Mouse (Mus musculus) A20 (cell line): Measurements from ENCODE around the gene Gm30302.
A peak's percentile ranks its signal among the peaks of the same experiment; 100 is the strongest.
"Not testable (repeated sequence)": the region's sequence is repeated elsewhere in the genome, so short reads cannot be mapped to it uniquely, and the experiment has no call there.

ENCODE experiments used
- DNase-seq: peaks from one replicate; pipeline ENCODE4 v3.0.0-alpha.2; 2011; ENCODE audit warnings: low read depth, low spot score

Gm30302 gene

DNA sequence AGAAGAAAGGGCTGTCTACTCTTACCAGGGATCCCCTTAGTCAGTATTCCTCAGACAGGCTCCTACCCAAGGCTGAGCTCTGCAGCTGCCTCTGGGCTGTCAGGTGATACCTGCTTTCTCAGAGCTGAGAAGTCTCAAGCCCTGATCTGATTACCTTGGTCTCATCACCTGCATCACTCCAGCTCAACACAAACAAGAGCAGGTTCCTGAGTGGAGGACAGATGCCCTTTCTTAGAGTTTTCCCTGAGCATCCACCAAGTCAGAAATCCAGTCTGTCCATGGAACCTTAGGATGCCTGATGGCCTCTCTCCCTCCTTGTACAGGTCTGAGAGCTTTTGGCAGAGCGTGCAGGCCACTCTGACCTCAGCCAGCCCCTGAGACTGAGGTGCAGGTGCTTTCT, at the start of gene Gm30302:
TSS of gene Gm30302 (minus strand) at position 101 of the 400 bp plus-strand sequence.
- no peak for DNase-seq

DNA sequence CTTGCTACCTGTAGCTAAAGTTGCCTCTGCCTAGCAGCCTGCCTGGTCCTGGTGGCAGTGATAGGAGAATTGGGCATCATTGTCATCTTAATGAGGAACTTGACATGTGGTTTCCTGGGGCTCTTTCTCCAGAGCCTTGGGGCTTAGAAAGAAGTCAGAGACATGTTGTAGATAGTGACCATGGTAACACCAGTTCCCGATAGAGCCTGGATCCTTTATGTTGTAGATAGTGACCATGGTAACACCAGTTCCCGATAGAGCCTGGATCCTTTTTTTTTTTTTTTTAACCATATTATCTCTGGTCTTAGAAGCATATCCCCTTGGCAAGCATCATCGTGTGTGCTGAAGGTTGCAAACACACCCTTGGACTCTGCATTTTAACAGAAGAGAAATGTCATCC, 48.0 kb upstream of the Gm30302 start:
- no peak for DNase-seq

DNA sequence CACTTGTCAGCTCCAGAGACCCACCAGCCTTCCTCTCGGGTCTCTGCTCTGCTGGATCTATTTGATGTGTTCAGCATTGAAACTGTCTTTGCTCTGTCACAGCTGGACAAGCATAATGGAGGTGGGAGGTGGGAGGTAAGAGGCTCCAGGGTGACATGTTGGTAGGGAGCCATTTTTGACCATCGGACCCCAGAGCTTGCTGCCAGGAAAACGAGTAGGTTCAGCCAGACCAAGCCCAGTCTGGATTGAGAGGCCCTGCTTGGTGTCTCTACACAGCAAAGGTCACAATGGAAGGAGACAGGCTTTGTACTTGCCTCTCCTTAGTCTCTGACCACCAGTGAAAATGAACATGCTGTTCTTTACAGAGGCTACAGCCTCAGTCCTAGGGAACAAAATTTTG, 47.3 kb upstream of the Gm30302 start:
- no peak for DNase-seq

DNA sequence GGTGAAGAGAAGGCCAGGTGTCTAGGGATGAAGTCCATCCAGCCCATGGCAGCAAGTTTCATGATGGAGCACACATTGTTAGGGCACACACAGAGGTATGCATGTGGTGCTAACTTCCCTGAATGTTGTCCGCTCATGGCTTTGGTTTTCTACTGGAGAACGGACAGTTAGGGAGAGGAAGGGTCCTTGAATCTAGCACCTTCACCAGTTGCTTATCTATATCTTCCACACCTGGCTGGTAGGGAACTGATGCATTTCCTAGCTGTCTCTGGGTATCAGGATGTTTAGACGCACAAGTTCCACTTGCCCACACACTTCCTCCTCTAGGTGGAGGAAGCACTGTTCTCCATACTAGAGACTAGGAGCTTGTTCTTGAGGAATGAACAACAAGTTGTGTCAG, 46.9 kb upstream of the Gm30302 start:
- no peak for DNase-seq

DNA sequence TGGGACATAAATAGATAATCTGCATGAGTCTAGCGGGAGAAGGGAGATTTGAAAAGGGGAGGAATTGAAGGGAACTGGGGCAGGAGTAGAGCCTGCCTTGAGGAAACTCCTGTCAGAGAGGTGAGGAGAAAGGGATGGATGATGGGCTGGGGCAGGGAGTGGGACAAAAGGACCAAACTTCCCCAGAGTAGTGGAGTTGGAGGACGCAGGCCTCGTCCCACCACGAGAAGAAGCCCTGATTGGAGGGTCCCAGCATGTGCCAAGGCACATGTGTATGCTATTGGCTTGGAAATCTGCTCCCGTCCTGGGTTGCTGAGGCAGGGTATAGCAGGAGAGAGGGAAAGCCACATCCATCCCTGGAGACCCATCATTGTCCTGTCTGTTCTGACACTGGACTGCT, 45.3 kb upstream of the Gm30302 start:
- DNase-seq = no peak

DNA sequence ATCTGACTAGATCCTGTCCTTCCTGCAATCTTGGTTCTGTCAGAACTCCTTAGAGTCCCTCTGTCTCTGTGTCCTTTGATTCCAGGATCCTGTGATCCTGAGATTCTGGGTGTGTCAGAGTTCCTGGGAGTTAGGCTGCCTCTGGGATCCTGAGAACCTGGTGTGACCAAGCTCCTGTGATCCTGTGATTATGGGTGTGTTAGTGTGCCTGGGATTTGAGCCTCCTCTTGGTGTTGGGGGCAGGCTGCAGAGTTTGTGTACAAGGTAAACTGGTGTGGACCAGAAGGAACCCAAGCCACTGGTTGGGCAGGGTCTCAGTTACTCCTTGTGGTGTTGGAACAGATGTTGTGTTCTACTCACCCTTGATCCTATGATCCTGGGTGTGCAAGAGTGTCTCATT, 42.4 kb upstream of the Gm30302 start:
- no peak for DNase-seq

DNA sequence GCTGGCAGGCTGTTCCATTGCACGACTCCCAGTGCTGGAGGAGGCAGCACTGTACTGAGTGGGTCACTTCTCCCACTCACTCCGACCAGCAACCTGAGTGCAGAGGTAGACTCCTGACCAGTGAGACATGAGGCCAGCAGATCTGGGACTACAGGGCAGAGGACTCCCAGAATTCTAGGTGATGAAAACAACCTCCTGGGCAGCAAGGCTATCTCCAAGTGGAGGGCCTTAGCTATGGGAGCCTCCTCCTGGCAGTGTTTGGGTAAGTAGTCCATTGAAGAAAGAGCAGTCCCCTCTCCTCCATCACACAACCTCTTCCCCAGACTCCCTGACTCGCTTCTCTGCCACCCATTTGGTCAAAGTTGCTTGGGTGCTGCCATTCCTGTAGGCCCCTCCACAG, 31.6 kb upstream of the Gm30302 start:
- no peak for DNase-seq

DNA sequence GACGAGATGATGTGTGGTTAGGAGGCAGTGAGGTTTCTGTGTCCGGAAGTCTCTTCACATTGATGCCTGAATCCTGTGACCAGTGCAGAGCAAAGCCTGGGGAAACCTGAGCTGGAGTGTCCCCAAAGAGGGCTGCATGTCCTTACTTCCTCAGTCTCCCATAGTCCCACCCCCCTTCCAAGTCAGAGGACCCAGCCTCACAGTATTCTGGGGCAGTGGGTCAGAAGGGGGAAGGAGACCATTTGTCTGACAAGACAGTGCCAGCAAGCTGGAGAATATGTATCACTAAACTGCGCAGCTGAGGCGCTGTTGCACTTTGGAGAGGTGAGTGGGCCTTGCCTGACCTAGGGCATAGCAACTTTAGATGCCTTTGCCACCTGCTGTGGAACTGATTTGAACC, 26.5 kb upstream of the Gm30302 start:
- DNase-seq = no peak

DNA sequence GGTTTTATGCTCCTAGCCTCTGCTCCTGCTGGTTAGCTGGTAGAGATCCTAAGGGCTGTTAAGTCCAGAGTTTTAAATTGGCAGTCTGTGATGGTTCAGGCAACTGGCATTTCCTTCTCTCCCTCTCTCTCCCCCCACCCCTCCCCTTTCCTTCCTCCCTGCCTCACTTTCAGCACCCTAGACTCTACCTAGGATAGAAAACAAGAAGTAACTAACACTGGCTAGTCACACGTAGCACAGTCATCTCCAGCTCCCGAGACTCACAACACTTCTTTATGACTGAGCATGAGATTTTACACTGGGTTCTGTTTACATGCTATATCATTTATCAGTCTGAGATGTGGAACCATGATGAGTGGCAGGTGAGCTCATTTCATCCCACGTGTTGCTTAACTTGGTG, 16.2 kb upstream of the Gm30302 start:
- DNase-seq = no peak

DNA sequence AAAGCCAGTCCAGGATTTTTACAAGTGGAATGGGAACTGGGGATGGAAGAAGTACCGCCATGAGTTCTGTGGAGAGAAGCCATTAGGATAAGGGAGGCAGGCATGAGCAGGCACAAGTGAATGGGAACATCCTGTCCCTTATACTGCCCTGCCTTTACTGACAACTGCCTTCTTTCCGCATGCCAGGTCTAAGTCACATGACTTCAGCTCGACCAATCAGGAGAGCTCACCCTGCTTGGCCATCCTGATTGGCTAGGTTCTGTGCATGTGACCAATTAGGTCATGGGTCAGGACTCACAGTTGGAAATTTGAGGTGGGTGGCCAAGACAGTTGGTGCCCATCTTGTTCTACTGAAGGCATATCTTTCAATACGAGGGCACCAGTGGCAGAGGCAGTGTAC, 15.6 kb upstream of the Gm30302 start:
- no peak for DNase-seq

DNA sequence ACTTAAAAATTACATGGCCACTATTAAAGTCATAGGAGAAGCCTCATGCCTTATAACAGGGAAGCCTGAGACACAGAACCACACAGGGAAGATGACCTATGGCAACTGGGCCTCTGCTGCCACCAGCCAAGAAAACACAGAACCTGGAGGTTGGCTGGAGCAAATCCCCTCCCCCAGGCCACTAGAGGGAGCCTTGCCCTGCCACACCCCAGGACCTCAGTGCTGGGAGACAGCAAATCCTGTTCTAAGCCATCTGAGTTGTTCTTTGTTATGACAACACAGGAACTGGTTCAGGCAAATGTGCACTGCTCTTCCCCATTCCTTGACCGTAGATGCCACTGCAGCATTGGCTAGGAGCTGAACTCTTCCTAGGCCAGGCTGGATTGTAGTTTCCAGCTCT, 8.3 kb upstream of the Gm30302 start:
- DNase-seq = peak; percentile 18

DNA sequence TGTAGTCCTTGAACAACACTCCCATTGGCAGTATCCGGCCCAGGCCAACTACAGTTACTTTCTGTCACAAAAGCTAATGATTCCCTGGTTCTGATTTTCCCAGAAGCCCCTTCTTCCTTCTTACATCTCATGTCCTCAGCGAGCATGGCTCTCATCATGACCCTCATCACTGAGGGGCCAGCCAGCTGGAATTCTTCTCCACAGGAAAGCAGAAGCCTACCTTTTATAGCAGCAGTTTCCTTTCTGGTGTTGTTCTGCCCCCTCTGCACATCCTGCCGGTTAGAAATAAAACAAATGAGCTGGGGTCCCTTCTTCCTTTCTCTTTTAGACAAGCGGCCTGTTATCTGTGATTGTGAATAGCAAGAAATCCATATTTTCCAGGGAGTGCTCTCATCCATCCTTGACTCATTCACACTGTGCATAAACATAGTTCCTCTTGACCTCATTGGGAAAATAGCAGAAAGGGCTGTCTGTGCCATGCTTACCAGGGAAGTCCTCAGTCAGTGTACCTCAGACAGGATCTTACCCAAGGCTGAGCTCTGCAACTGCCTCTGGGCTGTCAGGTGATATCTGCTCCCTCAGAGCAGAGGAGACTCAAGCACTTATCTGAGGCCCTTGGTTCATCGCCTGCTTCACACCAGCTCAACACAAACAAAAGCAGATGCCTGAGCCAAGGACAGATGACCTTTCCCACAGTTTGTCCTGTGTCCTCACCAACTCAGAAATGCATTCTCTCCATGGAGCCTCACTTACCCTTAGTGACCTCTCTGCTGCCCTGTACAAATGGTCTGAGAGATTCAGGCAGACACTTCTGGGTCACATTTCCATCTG, 10.0 kb downstream of the Gm30302 start:
- DNase-seq = no peak

DNA sequence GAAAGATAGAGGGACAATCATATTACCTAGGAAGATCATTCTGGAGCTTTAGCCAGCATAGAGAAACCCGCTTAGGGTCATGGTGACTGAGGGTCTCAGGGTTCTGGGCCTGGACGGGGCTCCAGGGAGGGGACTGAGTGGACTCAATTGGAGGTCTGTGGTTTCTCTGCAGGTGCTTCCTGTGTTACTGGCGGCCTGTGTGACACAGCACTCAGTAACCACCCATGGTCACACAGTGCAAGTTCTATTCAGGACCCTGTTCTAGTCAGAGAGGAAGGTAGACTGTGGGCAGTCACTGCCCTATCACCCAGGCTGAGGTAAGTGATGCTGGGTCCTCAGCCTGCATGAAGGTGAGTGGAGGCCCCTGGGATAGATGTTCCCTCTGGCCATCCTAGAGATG, 14.9 kb downstream of the Gm30302 start:
- DNase-seq = no peak

DNA sequence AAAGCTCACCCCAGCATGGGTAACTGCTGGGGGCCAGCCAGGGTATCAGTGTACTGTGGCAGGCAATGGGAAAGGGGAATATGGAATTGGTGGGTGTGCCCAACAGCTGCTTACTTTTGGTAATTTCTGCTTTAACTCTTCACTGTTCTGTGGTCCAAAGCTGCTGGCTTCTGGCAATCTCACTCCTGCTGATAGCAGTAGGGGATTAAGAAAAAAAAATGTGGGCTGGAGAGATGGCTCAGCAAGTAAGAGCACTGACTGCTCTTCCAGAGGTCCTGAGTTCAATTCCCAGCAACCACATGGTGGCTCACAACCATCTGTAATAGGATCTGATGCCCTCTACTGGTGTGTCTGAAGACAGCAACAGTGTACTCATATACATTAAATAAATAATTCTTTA, 27.3 kb downstream of the Gm30302 start:
- not testable (repeated sequence) for DNase-seq

DNA sequence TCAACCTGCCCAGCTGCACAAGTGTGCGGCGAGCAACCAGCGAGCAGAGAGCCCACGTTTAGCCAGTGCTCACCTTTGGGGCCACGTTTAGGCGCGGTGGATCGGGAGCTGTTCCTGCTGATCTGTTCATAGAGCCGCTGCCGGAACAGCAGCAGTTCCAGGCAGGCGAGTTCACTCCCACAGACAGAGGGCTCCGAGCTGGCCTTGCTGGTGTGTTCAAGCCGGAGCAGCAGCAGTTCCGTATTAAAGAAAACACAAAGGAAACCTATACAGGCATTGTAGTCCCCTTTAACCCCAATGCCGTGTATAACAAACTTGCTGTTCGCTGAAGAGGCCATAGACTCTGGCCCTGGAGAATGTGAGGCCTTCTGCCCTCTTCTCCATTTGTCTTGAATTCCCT, 29.7 kb downstream of the Gm30302 start:
- DNase-seq = no peak

DNA sequence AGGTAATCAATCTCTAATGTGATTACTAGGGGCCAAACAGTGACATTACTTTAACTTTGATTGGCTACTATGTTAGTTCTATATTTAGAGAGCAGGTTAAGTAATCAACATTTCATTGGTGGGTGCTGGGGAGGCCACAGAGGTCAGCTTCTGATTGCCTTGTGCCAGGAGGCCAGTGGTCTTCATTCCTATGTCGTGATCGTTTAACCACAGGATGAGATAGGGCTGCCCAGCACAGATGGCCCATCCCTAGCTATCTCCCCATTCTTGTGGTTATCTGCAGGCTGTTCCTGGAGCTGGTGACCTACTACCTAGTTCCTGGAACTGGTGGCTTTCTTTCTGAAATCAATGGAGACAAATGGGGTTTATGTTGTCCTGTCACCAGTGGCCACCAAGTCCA, 30.8 kb downstream of the Gm30302 start:
- no peak for DNase-seq

DNA sequence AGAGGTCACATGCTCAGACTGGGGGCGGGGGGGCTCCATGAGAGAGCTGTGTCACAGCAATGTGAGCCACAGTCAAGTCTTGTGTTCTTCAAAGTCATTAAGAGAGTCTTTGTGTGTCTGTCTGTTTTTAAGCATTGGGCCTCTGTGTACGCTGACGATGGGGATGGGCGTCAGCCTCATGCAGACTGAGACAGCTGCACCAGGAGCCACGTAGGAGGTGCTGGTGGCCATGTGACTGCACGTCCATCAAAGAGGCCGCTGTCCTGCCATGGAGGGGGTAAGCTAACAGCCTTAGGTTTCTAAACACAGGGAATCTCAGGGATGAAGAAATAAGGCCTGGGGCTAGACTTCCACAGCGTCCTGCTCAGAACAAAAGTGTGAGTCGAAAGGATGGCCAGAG, 32.5 kb downstream of the Gm30302 start:
- no peak for DNase-seq

DNA sequence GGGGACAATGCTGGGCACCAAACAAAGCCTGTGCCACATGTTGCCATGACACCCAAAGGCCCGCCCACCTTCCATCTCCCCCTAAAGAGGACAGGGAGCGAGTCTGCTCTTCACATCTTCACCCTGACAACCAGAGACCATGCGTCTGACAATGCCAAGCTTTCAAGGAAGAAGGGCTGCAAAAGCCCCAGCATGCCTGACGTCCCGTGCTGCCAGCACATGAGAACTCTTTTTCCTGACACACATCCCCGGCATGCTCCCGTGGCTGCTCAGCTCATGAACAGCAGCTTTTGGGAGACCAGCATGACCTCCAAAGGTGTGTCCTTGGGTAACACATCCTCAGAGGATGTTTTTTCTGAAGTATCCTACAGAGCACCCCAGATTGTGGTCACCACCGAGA, 33.5 kb downstream of the Gm30302 start:
- no peak for DNase-seq

DNA sequence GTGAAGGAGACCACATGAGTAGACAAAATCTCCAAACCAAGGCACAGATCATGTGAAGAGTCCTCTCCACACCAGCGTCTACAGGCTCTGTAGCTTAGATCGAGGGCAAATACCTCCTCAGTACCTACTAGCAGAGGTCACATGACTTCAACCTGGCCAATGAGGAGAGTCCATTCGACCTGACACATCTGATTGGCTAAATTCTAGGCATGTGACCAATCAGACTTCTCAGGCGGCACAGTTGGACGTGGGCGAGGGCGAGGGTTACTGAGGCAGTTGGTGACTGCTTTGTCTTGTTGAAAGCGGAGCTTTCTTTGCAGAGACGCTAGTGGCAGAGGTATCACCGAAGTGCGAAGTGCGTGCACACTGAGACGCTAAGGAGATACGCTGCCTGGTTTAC, 36.6 kb downstream of the Gm30302 start:
- no peak for DNase-seq

DNA sequence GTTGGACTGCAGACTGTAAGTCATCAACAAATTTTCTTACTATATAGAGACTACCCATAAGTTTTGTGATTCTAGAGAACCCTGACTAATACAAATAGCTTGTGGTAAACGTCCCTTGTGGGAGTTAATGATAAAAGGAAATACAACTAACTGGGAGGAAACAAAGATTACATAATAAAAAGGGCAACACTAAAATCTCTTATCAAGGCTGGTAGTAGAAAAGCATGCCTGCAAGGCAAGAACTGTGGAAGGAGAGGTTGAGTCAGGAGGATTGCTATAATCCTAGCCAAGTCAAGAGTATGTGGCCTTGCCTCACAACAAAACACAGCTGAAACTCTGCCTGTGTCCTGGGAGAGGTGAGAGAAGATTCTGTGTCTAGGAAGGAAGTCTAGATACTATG, 38.1 kb downstream of the Gm30302 start:
- DNase-seq = no peak

DNA sequence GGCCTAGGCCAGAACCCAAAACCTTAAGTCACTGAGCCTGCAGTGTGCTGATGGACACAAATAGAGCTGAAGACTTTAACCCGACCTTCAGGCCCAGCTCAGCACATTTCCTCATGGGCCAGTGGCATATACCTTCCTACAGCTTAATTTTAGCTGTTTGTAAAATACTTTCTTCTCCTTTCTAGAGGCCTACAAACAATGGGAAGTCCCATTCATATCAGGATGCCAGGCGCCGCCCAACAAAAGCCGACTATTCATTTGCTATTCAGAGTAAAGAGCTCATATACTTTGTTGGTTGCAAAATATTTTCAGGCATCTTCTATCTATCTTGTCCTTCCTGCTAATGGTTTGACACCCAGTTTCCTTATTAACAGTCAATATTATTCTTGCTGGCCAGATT, 40.8 kb downstream of the Gm30302 start:
- no peak for DNase-seq

DNA sequence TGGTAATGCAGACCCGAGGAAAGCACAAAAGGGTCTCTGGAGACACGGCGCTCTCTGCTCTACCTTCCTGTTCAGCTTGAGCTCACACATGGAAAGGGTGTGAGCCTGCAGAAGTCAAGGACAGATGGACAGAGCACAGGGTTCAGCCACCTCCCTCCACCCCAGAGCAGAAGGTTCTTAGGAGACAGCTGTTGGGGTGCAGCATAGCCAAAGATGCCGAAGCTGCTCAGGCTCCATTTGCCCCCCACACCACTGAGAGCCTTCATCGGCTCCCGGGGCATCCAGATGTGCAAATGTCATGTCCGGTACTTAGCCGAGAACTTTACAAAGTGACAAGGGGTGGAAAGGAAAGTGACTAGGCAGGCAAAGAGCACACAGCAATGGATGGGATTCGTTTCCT, 42.2 kb downstream of the Gm30302 start:
- DNase-seq = no peak

DNA sequence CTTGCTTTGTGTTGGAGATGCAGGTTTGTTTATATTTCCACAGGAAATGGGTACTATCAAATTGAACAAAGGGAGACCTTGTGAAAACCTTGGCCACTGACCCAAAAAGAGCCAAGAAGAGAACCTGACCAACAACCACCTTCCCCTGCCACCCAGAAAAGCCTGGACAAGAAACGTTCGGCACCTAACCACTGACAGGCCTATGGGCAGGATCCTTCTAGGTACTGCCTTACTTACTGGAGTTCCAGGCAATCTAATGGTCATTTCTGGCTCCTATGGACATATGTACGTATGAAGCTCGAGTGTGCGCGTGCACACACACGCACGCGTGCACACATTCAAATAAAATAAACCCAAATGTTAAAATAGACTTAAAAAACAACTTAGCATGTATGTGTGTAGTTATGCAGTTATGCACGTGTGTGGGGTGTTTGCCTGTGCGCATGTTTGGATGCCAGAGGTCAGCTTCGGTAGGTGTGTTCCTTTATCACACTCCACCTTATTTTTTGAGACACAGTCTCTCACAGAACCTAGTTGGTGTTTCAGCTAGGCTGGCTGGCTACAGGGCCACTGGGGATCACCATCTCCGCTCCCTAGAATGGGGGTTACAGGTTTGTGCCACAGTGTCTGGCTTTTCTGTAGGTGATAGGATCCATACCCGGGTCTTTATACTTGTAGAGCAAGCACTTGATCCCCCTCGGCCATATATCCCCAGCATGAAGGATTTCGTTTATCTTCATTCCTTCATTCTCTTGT, 57.3 kb downstream of the Gm30302 start:
- no peak for DNase-seq
